ENCODE assay signal across 7 mouse cellular contexts in genomic region chr4:33555231-33555933, GRCm38 (mm10).
DNase-seq lines count a peak whose midpoint lies in the region; ATAC-seq and TF ChIP-seq lines count a peak whose summit lies in the region.

No protein-coding gene starts in this region.

- H3K27ac ChIP-seq in layer of hippocampus, adult 2 months, result peak overlapping the region; percentile 53; the same call in 1 of the 2 replicates
- H3K27ac ChIP-seq in forebrain, postnatal 0 days (ENCODE audit: low read depth, low read length), result no peak overlapping the region
- no peak overlapping the region for H3K27ac ChIP-seq in neural tube, embryonic 12.5 days

- no peak for DNase-seq in layer of hippocampus, adult 2 months (ENCODE audit: low spot score in 2 of 2)
- no peak for DNase-seq in layer of hippocampus, adult 9-11 months
- peak; percentile 43 to 57 for DNase-seq in cerebellum, postnatal 10 days
- no peak for DNase-seq in forebrain, postnatal 0 days
- DNase-seq in gastrocnemius, postnatal 25 days, result no peak

- TF ChIP-seq CTCF in layer of hippocampus, adult 2 months (conservative IDR thresholded peaks at IDR 0.05), result no peak
- no peak for TF ChIP-seq CTCF in forebrain, postnatal 0 days (IDR thresholded peaks at IDR 0.05; ENCODE audit: low read depth)

- peak; percentile 20; the same call in 1 of the 2 replicates for ATAC-seq in forebrain, postnatal 0 days
- ATAC-seq in neural tube, embryonic 12.5 days (ENCODE audit: low FRiP score, low read depth), result no peak
- no peak for ATAC-seq in erythroblast, adult 5-6 weeks (replicated peaks; ENCODE audit: low FRiP score, poor library complexity, severe bottlenecking)

- H3K9ac ChIP-seq in forebrain, postnatal 0 days, result no peak overlapping the region
- H3K9ac ChIP-seq in neural tube, embryonic 12.5 days, result no peak overlapping the region

- H3K4me1 ChIP-seq in forebrain, postnatal 0 days (ENCODE audit: insufficient read depth), result 0 out of 2 replicates have a peak, but pooled peaks cover 4% of the 10 kb centered on the region
- H3K4me1 ChIP-seq in neural tube, embryonic 12.5 days, result peaks cover 7% of the 10 kb centered on the region; the same call in 1 of the 2 replicates

- H3K27me3 ChIP-seq in forebrain, postnatal 0 days (ENCODE audit: insufficient read depth, low read length), result no peaks in the 10 kb centered on the region
- H3K27me3 ChIP-seq in neural tube, embryonic 12.5 days (replicated peaks), result no peaks in the 10 kb centered on the region

- no peaks in the 10 kb centered on the region for H3K36me3 ChIP-seq in forebrain, postnatal 0 days (ENCODE audit: insufficient read depth)
- H3K36me3 ChIP-seq in neural tube, embryonic 12.5 days, result no peaks in the 10 kb centered on the region

- H3K4me3 ChIP-seq in layer of hippocampus, adult 2 months, result no peak overlapping the region; the same call in 1 of the 2 replicates
- no peak overlapping the region for H3K4me3 ChIP-seq in forebrain, postnatal 0 days (ENCODE audit: low read depth, low read length)
- H3K4me3 ChIP-seq in neural tube, embryonic 12.5 days, result no peak overlapping the region

- 0 out of 2 replicates have a peak overlapping the region, but pooled peaks have one; percentile 8 for H3K4me2 ChIP-seq in forebrain, postnatal 0 days (ENCODE audit: low read depth)
- H3K4me2 ChIP-seq in neural tube, embryonic 12.5 days (replicated peaks), result peak overlapping the region; percentile 2; the same call in 1 of the 2 replicates

- WGBS in forebrain, postnatal 0 days, result 9% methylated on average over 14 of the region's 14 CpGs
- WGBS in neural tube, embryonic 12.5 days, result 10% methylated on average over 14 of the region's 14 CpGs

- no peaks in the 10 kb centered on the region for H3K9me3 ChIP-seq in forebrain, postnatal 0 days (ENCODE audit: low read length)
- no peaks in the 10 kb centered on the region; the same call in 1 of the 2 replicates for H3K9me3 ChIP-seq in neural tube, embryonic 12.5 days

Comparison
In these comparisons a context has a peak if more than half of its experiments do, and no peak if none do; other contexts are left out.
1. DNase-seq: peak in cerebellum, postnatal 10 days (2 of 2); none in layer of hippocampus, adult 2 months (0 of 2), layer of hippocampus, adult 9-11 months (single experiment), forebrain, postnatal 0 days (single experiment) and gastrocnemius, postnatal 25 days (single experiment).